Mouse (Mus musculus) brain, embryonic 14.5 days (tissue): Measurements from ENCODE around the gene Fbxo7.

Experiments used
- CTCF ChIP-seq: fragments of 200-500 bp; IDR thresholded peaks from 2 replicates; pipeline ENCODE4 v1.5.1; 2012; ENCODE audit warnings: inconsistent platforms, mild to moderate bottlenecking, moderate library complexity, borderline replicate concordance; ENCODE audit not compliant: insufficient read depth, insufficient read length; ENCODE audit errors: extremely low read depth
- POLR2A ChIP-seq: fragments of 200-500 bp; IDR thresholded peaks from 2 replicates; pipeline ENCODE4 v1.6.1; 2012; ENCODE audit warnings: mild to moderate bottlenecking, inconsistent platforms, borderline replicate concordance; ENCODE audit not compliant: poor library complexity, insufficient read depth, insufficient read length, severe bottlenecking; ENCODE audit errors: extremely low read depth

GRCm38 (mm10) chr10:86074971-86075711 lies 53.4 kb downstream of the Fbxo7 start:
- no peak for TF ChIP-seq POLR2A
- TF ChIP-seq CTCF: no peak
